Mouse (Mus musculus) MEL (cell line): ENCODE measurements at regions not wholly inside any gene's neighbourhood (a gene's known extent, or its start where the extent isn't known, plus 50 kb on each side); places are given as distances from the start of the nearest gene placed in this dataset.

ENCODE experiments used
- DNase-seq: peaks from one replicate; pipeline ENCODE4 v3.0.0; 2011; ENCODE audit warnings: low read depth, low spot score
- H3K27ac ChIP-seq: 2 replicates; pipeline ENCODE4 v1.5.1; 2012; ENCODE audit warnings: low read depth, mild to moderate bottlenecking, control low read depth, low read length, moderate library complexity; ENCODE audit not compliant: control insufficient read depth
- H3K27me3 ChIP-seq, 2 experiments: fragments of 150-350 bp in 1 of 2; sonication (generic) in 1 of 2; 2 replicates each; pipeline ENCODE4 v1.6.1; 2012; ENCODE audit warnings: low read length in 2 of 2, mild to moderate bottlenecking in 2 of 2, improper control_type of control experiment in 1 of 2, moderate library complexity in 1 of 2; ENCODE audit not compliant: insufficient read depth in 2 of 2, control insufficient read depth in 1 of 2
- H3K36me3 ChIP-seq, 2 experiments: 2 replicates each; pipeline ENCODE4 v1.6.1; 2012 to 2014; ENCODE audit warnings: low read length in 2 of 2, improper control_type of control experiment in 1 of 2, inconsistent platforms in 1 of 2, mild to moderate bottlenecking in 1 of 2; ENCODE audit not compliant: insufficient read depth in 2 of 2, control insufficient read depth in 1 of 2
- H3K4me1 ChIP-seq, 2 experiments: fragments of 150-350 bp in 1 of 2; sonication (generic) in 1 of 2; 2 replicates each; pipeline ENCODE4 v1.6.1; 2012; ENCODE audit warnings: low read length in 2 of 2, improper control_type of control experiment in 1 of 2, mild to moderate bottlenecking in 1 of 2; ENCODE audit not compliant: insufficient read depth in 2 of 2, control insufficient read depth in 1 of 2
- H3K4me3 ChIP-seq, 2 experiments: fragments of 150-350 bp in 1 of 2; sonication (generic) in 1 of 2; 2 replicates each; pipeline ENCODE4 v1.5.1; 2012; ENCODE audit warnings: low read depth in 2 of 2, low read length in 2 of 2, mild to moderate bottlenecking in 2 of 2, moderate library complexity in 2 of 2, control low read depth in 1 of 2, improper control_type of control experiment in 1 of 2; ENCODE audit not compliant: control insufficient read depth in 1 of 2, insufficient read depth in 1 of 2
- H3K79me2 ChIP-seq: 2 replicates; pipeline ENCODE4 v1.6.1; 2012; ENCODE audit warnings: mild to moderate bottlenecking, low read length, moderate library complexity; ENCODE audit not compliant: control insufficient read depth, poor library complexity, insufficient read depth
- H3K9ac ChIP-seq: 2 replicates; pipeline ENCODE4 v1.6.1; 2012; ENCODE audit warnings: low read depth, mild to moderate bottlenecking, control low read depth, low read length, moderate library complexity; ENCODE audit not compliant: control insufficient read depth, poor library complexity, severe bottlenecking
- H3K9me3 ChIP-seq: fragments of 150-350 bp; sonication (generic); replicated peaks from 2 replicates; pipeline ENCODE4 v1.6.1; 2012; ENCODE audit warnings: mild to moderate bottlenecking, low read length, improper control_type of control experiment, moderate library complexity; ENCODE audit not compliant: insufficient read depth
- BHLHE40 ChIP-seq: IDR thresholded peaks from 2 replicates; pipeline ENCODE4 v1.6.1; 2012; ENCODE audit warnings: low read depth, mild to moderate bottlenecking, inconsistent platforms, low read length, improper control_type of control experiment, borderline replicate concordance
- CHD2 ChIP-seq: IDR thresholded peaks from 2 replicates; pipeline ENCODE4 v1.6.1; 2011; ENCODE audit warnings: low read length, improper control_type of control experiment
- CTCF ChIP-seq, 3 experiments: IDR thresholded peaks in 2 of 3; conservative IDR thresholded peaks in 1 of 3; 2 replicates each; pipeline ENCODE4 v1.5.1; 2011 to 2012; ENCODE audit warnings: low read length in 3 of 3, low read depth in 2 of 3, mild to moderate bottlenecking in 2 of 3, improper control_type of control experiment in 1 of 3, inconsistent platforms in 1 of 3, mixed read lengths in 1 of 3, moderate library complexity in 1 of 3; ENCODE audit not compliant: control insufficient read depth in 1 of 3, insufficient read depth in 1 of 3, poor library complexity in 1 of 3, severe bottlenecking in 1 of 3
- EP300 ChIP-seq, 2 experiments: IDR thresholded peaks; 2 replicates each; pipeline ENCODE4 v1.6.1; 2011; ENCODE audit warnings: improper control_type of control experiment in 2 of 2, low read length in 2 of 2, low read depth in 1 of 2, mild to moderate bottlenecking in 1 of 2
- HCFC1 ChIP-seq: IDR thresholded peaks from 2 replicates; pipeline ENCODE4 v1.6.1; 2012; ENCODE audit warnings: low read depth, mild to moderate bottlenecking, inconsistent platforms, low read length, improper control_type of control experiment, moderate library complexity
- KAT2A ChIP-seq: conservative IDR thresholded peaks from 2 replicates; pipeline ENCODE4 v1.6.1; 2012; ENCODE audit warnings: low read depth, low read length, improper control_type of control experiment, inconsistent platforms
- MAFK ChIP-seq: IDR thresholded peaks from 2 replicates; pipeline ENCODE4 v1.6.1; 2011; ENCODE audit warnings: low read depth, mild to moderate bottlenecking, low read length, improper control_type of control experiment, borderline replicate concordance
- MAZ ChIP-seq: IDR thresholded peaks from 2 replicates; pipeline ENCODE4 v1.6.1; 2012; ENCODE audit warnings: low read depth, mild to moderate bottlenecking, inconsistent platforms, low read length, improper control_type of control experiment
- MXI1 ChIP-seq: IDR thresholded peaks from 2 replicates; pipeline ENCODE4 v1.6.1; 2011; ENCODE audit warnings: mild to moderate bottlenecking, low read depth, low read length, improper control_type of control experiment
- MYB ChIP-seq: IDR thresholded peaks from 2 replicates; pipeline ENCODE4 v1.6.1; 2011; ENCODE audit warnings: mild to moderate bottlenecking, low read depth, low read length, improper control_type of control experiment
- NRF1 ChIP-seq: IDR thresholded peaks from 2 replicates; pipeline ENCODE4 v1.6.1; 2014; ENCODE audit warnings: low read depth, mild to moderate bottlenecking, inconsistent platforms, low read length, improper control_type of control experiment, moderate library complexity; ENCODE audit not compliant: poor library complexity, insufficient read depth, severe bottlenecking
- POLR2A ChIP-seq, 2 experiments: IDR thresholded peaks; 2 replicates each; pipeline ENCODE4 v1.6.1; 2011 to 2012; ENCODE audit warnings: low read length in 2 of 2, mild to moderate bottlenecking in 2 of 2, control low read depth in 1 of 2, improper control_type of control experiment in 1 of 2, low read depth in 1 of 2, moderate library complexity in 1 of 2; ENCODE audit not compliant: control insufficient read depth in 1 of 2, insufficient read depth in 1 of 2, poor library complexity in 1 of 2
- RCOR1 ChIP-seq: IDR thresholded peaks from 2 replicates; pipeline ENCODE4 v1.6.1; 2012; ENCODE audit warnings: low read depth, mild to moderate bottlenecking, inconsistent platforms, low read length, improper control_type of control experiment
- SIN3A ChIP-seq: IDR thresholded peaks from 2 replicates; pipeline ENCODE4 v1.6.1; 2012; ENCODE audit warnings: low read length, improper control_type of control experiment, inconsistent platforms
- SMC3 ChIP-seq: IDR thresholded peaks from 2 replicates; pipeline ENCODE4 v1.6.1; 2011; ENCODE audit warnings: low read depth, low read length, improper control_type of control experiment
- UBTF ChIP-seq: IDR thresholded peaks from 2 replicates; pipeline ENCODE4 v1.6.1; 2012; ENCODE audit warnings: low read depth, mild to moderate bottlenecking, inconsistent platforms, low read length, improper control_type of control experiment, moderate library complexity, borderline replicate concordance; ENCODE audit not compliant: insufficient read depth
- ZKSCAN1 ChIP-seq: IDR thresholded peaks from 2 replicates; pipeline ENCODE4 v1.6.1; 2012; ENCODE audit warnings: low read depth, mild to moderate bottlenecking, inconsistent platforms, low read length, improper control_type of control experiment, moderate library complexity
- ZNF384 ChIP-seq: IDR thresholded peaks from 2 replicates; pipeline ENCODE4 v1.6.1; 2012; ENCODE audit warnings: low read depth, mild to moderate bottlenecking, inconsistent platforms, low read length, improper control_type of control experiment

DNA sequence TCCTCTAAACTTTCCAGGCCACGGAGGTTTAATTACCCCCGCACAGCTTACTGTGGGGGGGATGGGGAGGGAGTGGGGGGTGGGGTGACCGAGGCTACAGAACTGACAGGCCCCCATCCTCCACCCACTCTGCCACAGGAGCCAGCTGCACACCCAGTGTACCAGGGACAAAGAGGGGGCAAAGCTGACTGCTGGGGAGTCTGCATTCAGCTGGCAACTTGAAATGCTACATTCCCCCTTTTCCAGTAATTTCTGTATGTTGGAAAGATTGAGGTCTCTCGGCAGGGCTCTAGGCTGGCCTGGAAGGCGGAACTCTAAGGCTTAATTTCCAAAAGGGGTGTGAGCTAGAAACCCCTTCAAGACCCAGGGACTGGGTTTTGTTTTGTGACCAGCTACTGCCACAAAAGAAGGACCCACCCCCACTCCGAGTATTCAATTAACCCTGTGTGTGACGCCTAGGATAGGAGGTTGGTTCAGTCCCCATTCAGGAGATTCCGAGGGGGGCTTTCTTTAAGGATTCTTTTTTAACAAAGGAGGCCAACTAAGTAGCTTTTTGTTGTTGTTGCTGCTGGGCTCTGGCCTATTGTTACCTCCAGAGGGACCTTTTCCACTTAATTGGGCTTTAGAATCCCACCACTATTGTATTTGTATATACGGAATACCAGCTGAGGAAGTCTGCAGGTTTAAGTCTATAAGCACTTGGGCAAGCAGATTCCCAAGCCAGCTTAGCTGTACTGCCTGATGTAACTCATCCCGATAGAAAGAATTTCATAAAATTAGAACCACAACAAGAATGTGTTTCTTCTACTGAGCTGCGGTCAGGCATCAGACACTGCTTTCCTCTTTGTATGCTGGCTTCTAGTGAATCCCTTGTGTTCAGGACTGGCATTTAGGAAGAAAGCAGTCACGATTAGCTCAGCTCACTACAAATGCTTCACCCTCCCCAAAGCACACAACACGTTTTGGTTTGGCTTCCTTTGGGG, 191.2 kb downstream of the Sox11 start:
- Histone ChIP-seq H3K27me3 (no peaks in the 10 kb centered on the region; a peak in 1 of 4 replicates), H3K36me3 (no peaks in the 10 kb centered on the region), H3K79me2 (no peaks in the 10 kb centered on the region), H3K27ac (no peak overlapping the region), H3K4me1 (no peaks in the 10 kb centered on the region), H3K4me3 (no peak overlapping the region), H3K9me3 (no peaks in the 10 kb centered on the region), H3K9ac (no peak overlapping the region)
- TF ChIP-seq HCFC1 (no peak), UBTF (no peak), MYB (no peak), CHD2 (no peak), POLR2A (IDR thresholded peaks at IDR 0.05; ENCODE audit: control insufficient read depth in 1 of 2, insufficient read depth in 1 of 2, low read depth in 1 of 2, low read length in 2 of 2, poor library complexity in 1 of 2) (no peak), ZNF384 (no peak), BHLHE40 (no peak), MAZ (no peak), NRF1 (no peak), SIN3A (no peak), KAT2A (no peak), MXI1 (no peak), CTCF (IDR thresholded peaks at IDR 0.05 in 2 of 3, conservative IDR thresholded peaks at IDR 0.05 in 1 of 3; ENCODE audit: control insufficient read depth in 1 of 3, insufficient read depth in 1 of 3, low read depth in 2 of 3, low read length in 3 of 3, poor library complexity in 1 of 3, severe bottlenecking in 1 of 3) (no peak), EP300 (IDR thresholded peaks at IDR 0.05; ENCODE audit: low read depth in 1 of 2, low read length in 2 of 2) (no peak)
- no peak for DNase-seq

GRCm38 (mm10) chr12:27143310-27143709, 199.1 kb downstream of the Sox11 start:
- Histone ChIP-seq H3K4me1 (no peaks in the 10 kb centered on the region), H3K9ac (no peak overlapping the region), H3K4me3 (no peak overlapping the region), H3K27me3 (no peaks in the 10 kb centered on the region), H3K36me3 (no peaks in the 10 kb centered on the region), H3K27ac (no peak overlapping the region), H3K79me2 (no peaks in the 10 kb centered on the region), H3K9me3 (no peaks in the 10 kb centered on the region)
- TF ChIP-seq HCFC1 (no peak), RCOR1 (no peak), KAT2A (no peak), EP300 (IDR thresholded peaks at IDR 0.05; ENCODE audit: low read depth in 1 of 2, low read length in 2 of 2) (no peak), MAFK (no peak), SMC3 (no peak), MAZ (no peak), ZKSCAN1 (no peak)
- no peak for DNase-seq
